Mouse (Mus musculus) thymus, adult 2 months (tissue): Measurements from ENCODE around the gene Grpel1.

Experiments
- CTCF ChIP-seq: fragments of 200-500 bp; IDR thresholded peaks from 2 replicates; pipeline ENCODE4 v1.5.1; 2012; ENCODE audit warnings: mild to moderate bottlenecking, control low read depth, low read length, moderate library complexity, borderline replicate concordance; ENCODE audit not compliant: control insufficient read depth, poor library complexity, insufficient read depth; ENCODE audit errors: extremely low read depth
- POLR2A ChIP-seq: fragments of 200-500 bp; IDR thresholded peaks from 2 replicates; pipeline ENCODE4 v1.6.1; 2012; ENCODE audit warnings: mild to moderate bottlenecking, low read length, control low read depth, moderate library complexity; ENCODE audit not compliant: control insufficient read depth, poor library complexity, insufficient read depth; ENCODE audit errors: extremely low read depth

DNA sequence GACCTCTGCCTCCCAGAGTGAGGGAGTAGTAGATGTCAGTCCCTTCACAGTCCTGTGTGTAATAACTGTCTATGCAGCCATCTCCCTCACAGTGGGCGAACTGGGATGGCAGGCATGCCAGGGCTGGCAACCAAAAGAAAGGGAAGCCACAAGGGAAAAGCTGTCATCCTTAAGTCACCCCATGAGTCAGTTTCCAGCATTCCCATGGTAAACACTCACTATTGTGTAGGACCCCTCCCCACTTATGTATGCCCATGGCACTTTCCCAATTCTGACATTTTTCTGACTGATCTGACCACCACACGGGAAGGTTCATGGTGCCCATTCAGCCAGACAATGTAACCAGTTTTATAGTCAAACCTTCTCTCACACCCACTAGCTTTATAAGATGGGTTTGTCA, 4.1 kb upstream of the Grpel1 start:
- TF ChIP-seq CTCF: no peak
- no peak for TF ChIP-seq POLR2A
